Mouse (Mus musculus): ENCODE results near the gene Klrg1. TPM values are rescaled to one million over a fixed set of nuclear protein-coding genes. Genes with fewer than 3 reads are reported as not detected.

The Klrg1 gene
- 0.67 TPM for total RNA-seq (2023)

DNA sequence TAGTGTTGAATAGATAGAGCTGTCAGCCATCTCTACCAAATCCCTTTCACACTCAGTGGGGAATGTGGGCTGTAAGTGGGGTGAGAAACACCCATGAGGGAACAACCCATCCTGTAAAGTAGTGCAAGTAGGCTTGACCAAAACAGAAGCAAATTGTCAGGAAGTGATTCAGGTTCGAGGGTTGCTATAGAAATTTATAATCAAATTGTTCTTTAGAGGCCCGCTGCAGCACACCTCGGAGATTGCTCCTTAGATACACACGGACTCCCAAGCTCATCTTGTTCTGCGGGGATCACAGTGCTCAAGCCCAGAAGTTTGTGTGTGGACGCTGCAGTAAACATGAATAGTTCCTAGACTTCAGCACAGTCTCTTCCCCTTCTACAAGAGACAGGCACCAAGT lies at the start of gene Klrg1:
Klrg1 (minus strand) TSS at position 101 of the 400 bp plus-strand sequence.

DNA sequence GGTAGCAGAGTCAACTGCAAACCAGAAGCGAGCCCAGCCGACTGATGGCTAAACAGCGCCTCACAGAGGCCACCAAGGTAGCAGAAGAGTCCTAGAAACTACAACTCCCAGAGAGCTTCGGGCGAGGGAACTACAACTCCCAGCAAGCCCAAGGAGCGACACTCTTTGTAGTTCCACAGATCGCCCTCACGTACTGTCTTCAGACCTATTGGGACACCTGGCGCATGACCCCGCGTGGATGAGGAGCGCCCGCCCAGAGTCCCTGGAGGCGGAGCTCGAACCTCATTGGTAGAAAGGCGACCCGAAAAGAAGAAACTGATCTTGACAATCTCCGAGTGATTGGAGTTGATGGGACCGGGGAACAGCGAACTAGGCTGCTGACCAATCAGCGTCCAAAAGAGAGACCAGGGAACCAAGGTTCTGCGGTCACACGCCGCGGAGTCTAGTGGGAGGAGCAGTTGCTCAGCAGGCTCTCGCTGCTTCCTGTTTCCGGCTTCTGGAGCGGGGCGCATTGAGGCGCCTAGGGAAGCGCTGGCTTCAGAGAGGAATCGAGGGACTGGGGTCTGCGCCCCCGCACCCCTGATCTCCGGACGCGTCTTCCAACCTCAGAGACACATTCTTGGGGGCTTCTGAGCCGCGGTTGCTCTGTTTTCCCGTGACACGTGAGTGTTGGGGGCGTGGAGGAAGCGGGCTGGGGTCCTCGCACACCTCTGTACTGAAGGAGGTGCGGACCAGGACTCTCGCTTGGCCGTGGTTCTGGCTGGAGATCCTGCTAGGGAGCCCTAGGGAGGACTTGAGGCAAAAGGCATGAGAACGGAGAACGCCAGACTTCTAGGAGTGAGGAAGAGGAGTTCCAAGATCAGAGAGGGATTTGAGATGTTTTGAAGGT lies 26.1 kb upstream of the Klrg1 start, which contains the start of gene M6pr:
M6pr (plus strand) TSS at position 216 of the 889 bp plus-strand sequence.

Other genes with a start within 250 kb of the Klrg1 start
- 114 TPM for gene M6pr, start 25.8 kb upstream of the Klrg1 start, total RNA-seq (2023)
- gene Phc1, start 57.7 kb upstream of the Klrg1 start, total RNA-seq (2023), result 48.8 TPM
- gene Rimklb, start 215.9 kb upstream of the Klrg1 start, total RNA-seq (2023), result not detected
- not detected for gene Mfap5, start 223.0 kb upstream of the Klrg1 start, total RNA-seq (2023)